In the genomic region with DNA sequence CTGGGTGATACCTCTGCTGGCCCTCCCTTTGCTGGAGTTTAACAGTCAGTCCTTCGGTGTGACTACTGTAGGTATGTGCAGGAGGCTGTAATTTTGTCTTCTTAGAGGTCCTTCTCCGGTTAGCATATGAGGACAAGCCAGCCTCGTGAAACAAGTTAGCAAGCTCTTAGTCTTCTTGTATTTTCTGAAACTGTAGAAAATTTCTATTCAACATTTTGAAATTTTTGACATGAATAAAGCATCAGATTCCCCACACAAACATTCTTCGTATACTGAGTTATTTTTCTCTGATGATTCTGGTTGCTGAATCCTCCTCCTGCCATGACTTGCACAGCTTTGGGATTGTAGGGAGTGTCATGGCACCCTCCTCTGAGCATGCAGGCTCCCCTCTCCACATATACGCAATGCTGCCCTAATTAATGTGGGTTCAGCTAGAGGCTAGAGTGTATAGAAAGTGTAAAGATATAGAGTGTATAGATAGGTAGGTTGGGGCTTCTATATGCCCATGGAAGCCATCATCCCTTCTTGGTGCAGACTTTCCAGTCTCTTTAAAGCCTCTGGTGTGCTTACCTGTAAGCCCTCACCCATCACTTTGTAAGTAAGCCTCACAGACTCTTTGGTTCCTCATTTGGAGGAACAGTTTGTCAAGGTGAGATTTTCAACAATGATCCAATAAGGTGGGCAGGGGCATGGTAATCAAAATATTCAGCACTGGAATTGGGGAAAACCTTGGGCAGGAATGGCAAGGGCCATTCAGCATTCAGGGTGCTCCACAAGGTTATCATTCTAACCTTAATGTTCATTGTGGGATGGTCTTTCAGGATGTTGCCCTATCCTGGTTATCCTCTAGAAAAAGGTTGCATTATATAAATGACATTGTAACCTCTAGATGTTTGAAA, we compare ENCODE assay signal across 29 mouse cellular contexts.
A peak's percentile ranks its signal among the peaks of the same experiment; 100 is the strongest.
DNase-seq lines count a peak whose midpoint lies in the region; ATAC-seq lines count a peak whose summit lies in the region.
"Had no signal": no experiment of that assay in that cellular context is flagged by ENCODE, and none has a peak within 500 bp of the region (broad histone marks: within the 10 kb centered on the region; RNA-seq: fewer than 3 reads in every experiment).

No protein-coding gene starts in this region.

- H3K27ac ChIP-seq in hindbrain, embryonic 14.5 days: no peak overlapping the region
- H3K27ac ChIP-seq: embryonic facial prominence, embryonic 13.5 days; embryonic facial prominence, embryonic 15.5 days; forebrain, embryonic 13.5 days; forebrain, embryonic 15.5 days had no signal

- no peak overlapping the region for H3K9ac ChIP-seq in hindbrain, embryonic 14.5 days
- H3K9ac ChIP-seq: embryonic facial prominence, embryonic 13.5 days; embryonic facial prominence, embryonic 15.5 days; forebrain, embryonic 13.5 days; forebrain, embryonic 15.5 days; forebrain, postnatal 0 days had no signal

- no peaks in the 10 kb centered on the region for H3K36me3 ChIP-seq in hindbrain, embryonic 14.5 days (replicated peaks; ENCODE audit: control insufficient read depth, insufficient read depth)
- H3K36me3 ChIP-seq: embryonic facial prominence, embryonic 13.5 days; embryonic facial prominence, embryonic 15.5 days; forebrain, embryonic 15.5 days; G1E had no signal

- WGBS in hindbrain, embryonic 14.5 days: 90% methylated on average over 5 of the region's 5 CpGs

- H3K9me3 ChIP-seq in hindbrain, embryonic 14.5 days (ENCODE audit: control insufficient read depth, low read length): no peaks in the 10 kb centered on the region
- H3K9me3 ChIP-seq: embryonic facial prominence, embryonic 13.5 days; embryonic facial prominence, embryonic 15.5 days; forebrain, embryonic 15.5 days; G1E had no signal

- no peaks in the 10 kb centered on the region for H3K27me3 ChIP-seq in hindbrain, embryonic 14.5 days (ENCODE audit: control insufficient read depth, insufficient read depth, low read length)
- H3K27me3 ChIP-seq: CH12.LX; embryonic facial prominence, embryonic 13.5 days; embryonic facial prominence, embryonic 15.5 days; forebrain, embryonic 13.5 days; forebrain, embryonic 15.5 days had no signal

- no peak overlapping the region for H3K4me3 ChIP-seq in hindbrain, embryonic 14.5 days (replicated peaks; ENCODE audit: low read length)
- H3K4me3 ChIP-seq: embryonic facial prominence, embryonic 13.5 days; embryonic facial prominence, embryonic 15.5 days; forebrain, embryonic 13.5 days; forebrain, embryonic 15.5 days had no signal

- H3K4me2 ChIP-seq in hindbrain, embryonic 14.5 days (replicated peaks): no peak overlapping the region
- H3K4me2 ChIP-seq: embryonic facial prominence, embryonic 13.5 days; embryonic facial prominence, embryonic 15.5 days; forebrain, embryonic 13.5 days; forebrain, embryonic 15.5 days had no signal

- ATAC-seq in erythroblast, adult 5-6 weeks (replicated peaks; ENCODE audit: low FRiP score, poor library complexity, severe bottlenecking): no peak
- no peak for ATAC-seq in megakaryocyte-erythroid progenitor cell, adult 5-6 weeks (replicated peaks; ENCODE audit: low FRiP score, low TSS enrichment, poor library complexity, severe bottlenecking)
- no peak for ATAC-seq in hindbrain, embryonic 14.5 days (ENCODE audit: low FRiP score)
- ATAC-seq: activated CD4-positive, CD25-positive, alpha-beta regulatory T cell, adult 4 months; CD4-positive, CD25-positive, alpha-beta regulatory T cell, adult 4 months; forebrain, embryonic 13.5 days; forebrain, embryonic 15.5 days; forebrain, postnatal 0 days; Patski had no signal

- no peaks in the 10 kb centered on the region for H3K4me1 ChIP-seq in hindbrain, embryonic 14.5 days (replicated peaks; ENCODE audit: control insufficient read depth, insufficient read depth, low read length)
- H3K4me1 ChIP-seq: embryonic facial prominence, embryonic 13.5 days; embryonic facial prominence, embryonic 15.5 days; forebrain, embryonic 13.5 days; forebrain, embryonic 15.5 days had no signal

- DNase-seq in 3T3-L1 (ENCODE audit: low read depth, low spot score) (peak; percentile 72), adipocyte (ENCODE audit: low spot score) (peak; percentile 76)
- peak; percentile 3 for DNase-seq in c-Kit-positive CD71-positive TER-119-positive erythroid progenitor cells, embryonic 14.5 days (ENCODE audit: low spot score)
- DNase-seq in hindlimb bud, embryonic 11.5 days (ENCODE audit: extremely low spot score, low read depth, low spot score): peak; percentile 20
- DNase-seq in layer of hippocampus, postnatal 14 days (ENCODE audit: low spot score in 2 of 2): no peak
- DNase-seq in hindbrain, embryonic 14.5 days (ENCODE audit: low spot score): no peak
- DNase-seq: adrenal gland, adult 2 months; adrenal gland, postnatal 10 days; adrenal gland, postnatal 25 days; B cell, adult 2 months; cerebellum, adult 11 months; cerebellum, adult 18-20 months; cerebellum, adult 8-10 months; cerebellum, adult 9-11 months; cerebellum, postnatal 14 days; cerebellum, postnatal 36 days; embryo, embryonic 11 days; forebrain, postnatal 0 days had no signal

Comparison
In these comparisons a context has a peak if more than half of its experiments do, and no peak if none do; other contexts are left out.
1. DNase-seq: peak in 3T3-L1 (single experiment), adipocyte (single experiment), c-Kit-positive CD71-positive TER-119-positive erythroid progenitor cells, embryonic 14.5 days (single experiment) and hindlimb bud, embryonic 11.5 days (single experiment); none in layer of hippocampus, postnatal 14 days (0 of 2) and hindbrain, embryonic 14.5 days (single experiment).